Mouse (Mus musculus) liver, adult 10 weeks (tissue): ENCODE measurements around the gene Srd5a3. TPM values are rescaled to one million over a fixed set of nuclear protein-coding genes. Genes with fewer than 3 reads are reported as not detected.

ENCODE experiments used
- polyA plus RNA-seq: library from polyadenylated mRNA; stranded (reverse); fragments of 350-450 nt; fragmentation: Illumina TruSeq; extraction: RNeasy Lipid Tissue Mini Kit (QIAGEN cat#74804); gene quantifications from one replicate; pipeline ENCODE4 v1.2.3, GENCODE M21; 2014; ENCODE audit warnings: low read depth, low replicate concordance

The Srd5a3 gene
- 9.3 TPM for polyA plus RNA-seq

GRCm38 (mm10) chr5:76139808-76140729 lies at the start of gene Srd5a3:
Gene Srd5a3, plus strand, starts transcription at chr5:76140271.

GRCm38 (mm10) chr5:76183750-76184261 lies 43.7 kb downstream of the Srd5a3 start, which contains the start of gene Tmem165:
Gene Tmem165, plus strand, starts transcription at chr5:76183880.

Other genes with a start within 250 kb of the Srd5a3 start
- 17.4 TPM for gene Kdr, start 161.8 kb upstream of the Srd5a3 start, polyA plus RNA-seq
- gene Tmem165, start 43.6 kb downstream of the Srd5a3 start, polyA plus RNA-seq: 22.8 TPM
- 35.8 TPM for gene Clock, start 164.5 kb downstream of the Srd5a3 start, polyA plus RNA-seq
- not detected for gene Pdcl2, start 190.9 kb downstream of the Srd5a3 start, polyA plus RNA-seq
- gene Nmu, start 223.5 kb downstream of the Srd5a3 start, polyA plus RNA-seq: not detected